Mouse (Mus musculus) right cerebral cortex, adult 2 months (tissue): ENCODE measurements around the gene Slf2.

ENCODE experiments used
- DNase-seq, 2 experiments: peaks; one replicate each; pipeline ENCODE4 v3.0.0; 2021 to 2022; ENCODE audit warnings: low spot score in 2 of 2

Slf2 gene

DNA sequence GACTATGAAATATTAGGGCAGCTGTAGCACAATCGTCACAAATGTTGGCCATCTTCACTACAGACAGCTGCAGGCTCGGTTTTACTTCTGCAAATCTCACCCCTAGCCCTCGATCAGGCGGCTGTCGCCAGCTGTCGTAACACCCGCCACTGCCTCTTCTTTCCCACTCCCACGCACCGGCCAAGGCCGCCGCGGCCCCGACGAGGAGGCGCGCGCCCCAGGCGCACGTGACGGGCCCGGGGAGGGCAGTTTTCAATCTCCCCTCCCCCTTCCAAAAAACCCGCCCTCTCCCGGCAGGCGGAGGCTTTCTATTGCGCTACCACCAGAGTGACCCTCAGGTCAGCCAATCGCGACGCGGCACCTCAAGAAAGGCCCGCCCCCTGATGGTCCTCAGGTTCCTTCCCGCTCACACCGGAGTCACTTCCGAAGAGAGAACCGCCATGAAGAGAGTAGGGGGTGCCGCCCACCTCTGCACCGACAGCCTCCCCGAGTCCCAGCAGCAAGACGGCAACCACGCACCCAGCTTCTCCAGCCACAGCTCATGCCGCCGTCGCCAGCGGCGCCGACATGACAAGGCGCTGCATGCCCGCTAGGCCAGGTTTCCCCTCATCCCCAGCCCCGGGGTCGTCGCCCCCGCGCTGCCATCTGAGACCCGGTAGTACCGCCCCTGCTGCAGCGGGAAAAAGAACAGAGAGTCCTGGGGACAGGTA is at the start of gene Slf2:
Slf2 (plus strand) TSS at position 408 of the 710 bp plus-strand sequence.
- peak; percentile 100 for DNase-seq

DNA sequence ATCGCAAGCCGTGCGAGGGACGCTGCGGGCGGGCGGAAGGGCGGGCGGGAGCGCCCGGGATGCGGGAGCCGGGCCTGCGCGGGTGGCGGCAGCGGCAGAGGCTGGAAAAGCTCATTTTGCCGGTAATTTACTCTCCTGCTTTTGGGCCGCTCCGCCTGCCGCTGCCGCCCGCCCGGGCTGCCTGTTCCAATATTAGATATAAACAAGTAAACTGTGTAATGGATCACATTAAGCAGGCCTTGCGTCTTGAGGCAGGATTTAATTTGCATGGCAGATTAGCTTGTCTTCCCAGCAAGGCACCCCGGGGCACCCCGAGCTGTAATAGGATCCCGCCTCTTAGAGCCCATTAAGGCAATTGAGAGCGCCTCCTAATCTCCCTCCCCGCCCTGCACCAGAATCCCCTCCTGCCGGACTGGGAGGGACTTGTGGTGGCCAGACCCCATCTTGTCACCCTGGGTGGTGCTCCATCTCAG is 48.4 kb upstream of the Slf2 start:
- no peak for DNase-seq

DNA sequence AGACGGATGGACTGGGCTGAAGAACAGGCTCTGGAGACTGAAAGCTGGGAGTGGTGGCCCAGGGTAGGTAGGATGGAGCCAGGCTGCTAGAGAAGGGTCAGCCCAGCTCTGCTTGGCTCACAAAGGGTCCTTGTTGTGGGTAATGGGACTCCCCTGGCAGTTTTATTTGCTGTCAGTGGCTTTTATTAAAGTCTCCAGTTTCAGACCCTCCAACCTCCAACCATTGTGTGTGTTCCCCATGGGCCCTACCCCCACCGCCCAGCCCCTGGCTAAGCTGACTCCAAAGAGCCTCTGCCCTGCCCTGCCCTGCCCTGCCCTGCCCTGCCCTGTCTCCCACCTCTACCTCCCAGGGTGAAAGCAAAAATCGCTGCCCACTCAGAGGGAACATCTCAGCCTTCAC is 46.6 kb upstream of the Slf2 start:
- DNase-seq, result no peak

DNA sequence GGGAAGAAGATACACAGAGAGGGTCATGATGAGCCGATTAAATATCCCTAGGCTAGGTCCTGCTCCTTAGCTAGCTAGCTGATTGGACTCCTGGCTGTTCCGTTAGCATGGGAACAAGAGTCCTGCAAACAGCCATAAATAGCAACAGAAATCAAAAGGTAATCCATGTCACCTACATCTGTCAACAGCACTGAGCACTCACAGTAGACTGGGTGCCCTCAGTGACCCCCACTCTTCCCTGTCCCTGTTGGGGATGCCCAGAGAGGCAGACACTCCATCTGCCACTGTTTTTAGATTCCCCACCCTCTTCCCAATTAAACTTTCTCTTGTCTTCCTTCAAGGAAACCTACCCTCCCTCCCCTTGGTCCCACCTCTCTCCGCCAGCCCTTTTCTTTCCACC is 44.5 kb upstream of the Slf2 start:
- no peak for DNase-seq

DNA sequence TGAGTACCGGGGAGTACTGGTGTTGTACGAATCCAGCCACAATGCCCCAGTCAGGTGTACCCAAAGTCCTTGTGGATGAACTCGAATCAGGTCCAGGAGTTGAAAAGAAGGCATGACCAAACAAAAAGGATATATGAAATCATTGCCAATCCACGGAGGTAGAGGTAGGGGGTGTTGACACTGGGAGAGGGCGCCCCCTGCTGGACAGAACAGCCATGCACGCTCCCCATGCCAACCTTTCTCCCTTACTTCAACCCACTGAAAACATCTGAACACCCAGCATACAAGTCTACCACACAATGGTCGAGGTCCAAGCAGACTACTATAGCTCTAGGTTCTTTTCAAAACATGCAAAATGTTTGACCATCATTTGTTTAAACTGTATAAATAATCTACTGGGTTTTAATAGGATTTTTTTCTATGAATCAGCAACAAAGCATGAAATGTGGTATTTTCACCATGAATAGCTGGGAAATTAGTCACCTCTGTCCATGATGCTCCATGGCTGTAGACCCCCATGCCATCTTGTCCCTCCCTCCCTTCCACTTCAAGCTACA is 43.2 kb upstream of the Slf2 start:
- DNase-seq, result peak; percentile 64 to 67

DNA sequence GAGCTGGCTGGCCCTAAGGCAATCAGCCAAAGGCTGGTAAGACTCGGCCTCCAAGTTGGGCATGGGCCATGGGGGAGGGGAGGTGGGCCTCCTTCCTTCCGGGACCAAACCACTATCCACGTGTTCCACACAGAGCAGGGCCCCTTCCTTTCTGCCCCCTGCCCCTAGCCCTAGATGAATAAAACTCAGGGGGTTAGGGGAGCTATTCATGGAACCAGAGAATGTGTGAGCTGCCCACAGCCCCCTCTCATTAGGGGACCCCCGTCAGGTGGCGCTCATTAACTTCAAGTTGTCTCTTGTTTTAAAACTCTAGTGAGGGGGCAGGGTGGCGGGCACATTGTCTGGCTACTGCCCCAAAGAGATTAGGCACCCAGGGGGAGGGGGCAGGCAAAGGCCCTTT is 41.4 kb upstream of the Slf2 start:
- DNase-seq, result no peak

DNA sequence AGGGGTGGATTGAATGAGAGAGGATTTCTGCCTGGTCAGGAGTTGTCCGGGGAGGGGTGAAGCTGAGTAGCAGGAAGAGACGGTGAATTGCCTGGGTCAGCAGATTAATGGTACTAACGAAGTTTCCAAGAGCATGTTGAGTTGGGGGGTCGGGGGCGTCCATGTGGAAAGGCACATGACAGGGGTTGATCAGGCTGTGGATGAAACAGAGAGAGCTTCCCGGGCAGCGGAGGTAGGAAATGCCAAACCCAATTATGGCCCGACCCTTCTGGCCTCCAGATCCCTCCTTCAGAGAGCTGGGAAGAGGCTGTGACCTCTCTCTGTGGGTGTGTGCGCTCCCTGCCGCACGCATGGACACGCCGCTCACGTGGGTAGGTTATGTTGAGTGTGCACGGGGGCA is 39.5 kb upstream of the Slf2 start:
- DNase-seq, result no peak

DNA sequence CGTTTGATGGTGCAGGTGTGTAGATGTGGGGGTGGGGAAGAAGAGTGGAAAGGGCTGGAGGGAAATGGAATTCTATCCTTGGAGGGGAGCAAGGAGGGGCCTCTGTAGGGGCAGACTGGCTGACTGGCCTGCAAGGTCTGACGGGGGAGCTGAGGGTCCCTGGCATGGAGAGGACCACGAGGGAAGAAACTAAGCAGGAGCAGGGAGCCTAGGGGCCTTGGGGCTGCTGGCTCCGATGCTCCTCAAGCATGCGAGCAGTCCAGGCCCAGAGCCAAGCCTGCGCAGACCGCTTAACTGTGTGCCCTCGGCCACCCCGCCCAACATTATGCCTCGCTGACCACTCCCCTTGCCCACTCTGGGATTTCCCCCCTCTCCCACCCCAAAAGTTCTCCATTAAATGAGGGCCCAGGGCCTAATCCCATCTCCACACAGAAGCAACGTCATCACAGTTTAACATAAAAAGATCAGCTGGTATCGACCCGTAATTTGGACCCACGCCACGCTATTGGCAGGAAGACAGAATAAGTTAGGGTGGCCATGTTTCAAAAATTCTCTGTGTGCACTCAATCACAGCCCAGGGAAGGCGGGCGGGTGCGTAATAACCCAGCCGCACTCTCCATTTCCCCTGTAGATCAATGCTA is 37.6 kb upstream of the Slf2 start:
- no peak for DNase-seq

DNA sequence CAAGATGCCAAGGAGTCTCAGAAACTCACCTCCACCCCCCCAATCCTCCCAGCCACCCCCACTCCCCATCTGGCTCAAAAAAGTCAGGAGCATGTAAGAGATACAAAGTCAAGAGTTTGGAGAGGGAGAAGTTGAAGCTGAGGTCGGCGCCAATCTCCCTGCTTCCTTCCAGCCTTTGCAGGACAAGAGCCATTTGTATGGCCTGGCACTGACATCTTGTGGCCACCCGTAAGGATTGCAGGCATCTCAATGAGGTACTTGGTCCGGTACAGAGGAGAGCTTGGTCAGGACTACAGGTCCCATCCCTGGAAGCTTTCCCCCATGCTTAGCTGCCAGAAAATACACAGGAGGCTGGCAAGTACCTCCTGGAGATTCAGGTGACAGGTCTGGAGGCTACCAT is 35.7 kb upstream of the Slf2 start:
- DNase-seq, result peak; percentile 57 to 71

DNA sequence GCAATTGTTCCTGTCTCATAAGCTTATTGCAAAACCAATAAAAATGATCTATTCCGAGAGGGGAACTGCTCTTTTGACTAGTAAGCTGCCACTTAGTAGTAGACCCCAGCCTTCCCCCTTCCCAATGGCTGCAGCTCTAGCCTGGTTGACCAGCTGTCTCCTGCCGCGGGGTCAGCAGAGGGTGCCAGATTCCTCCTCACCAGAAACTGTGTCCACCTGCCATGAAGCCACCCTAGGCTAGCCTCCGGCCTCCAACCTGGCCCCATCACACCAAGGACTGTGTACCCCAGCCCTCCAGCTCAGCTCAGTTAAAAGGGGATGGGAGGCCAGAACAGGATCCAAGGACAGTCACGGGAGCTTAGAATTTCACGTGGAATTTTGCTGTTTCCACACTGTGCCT is 34.5 kb upstream of the Slf2 start:
- DNase-seq, result no peak

DNA sequence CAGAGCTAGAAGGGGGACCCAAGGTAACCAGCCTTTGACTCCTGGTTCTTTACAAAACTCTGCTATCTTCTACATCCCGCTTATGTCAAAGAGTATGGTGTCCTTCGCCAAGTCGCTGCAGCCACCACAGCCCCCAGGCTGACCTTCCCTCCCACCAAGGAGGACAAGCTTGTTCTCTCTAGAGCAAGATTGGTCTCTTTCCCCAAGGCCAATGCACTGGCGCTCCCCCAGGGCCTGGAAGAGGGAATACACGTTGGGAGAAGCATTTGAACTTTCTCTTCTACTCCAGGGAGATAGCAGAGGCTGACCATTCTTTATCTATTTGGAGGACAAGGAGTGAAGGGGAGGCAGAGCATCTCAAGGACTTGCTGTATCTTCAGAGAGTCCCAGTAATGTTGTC is 33.4 kb upstream of the Slf2 start:
- DNase-seq, result no peak

DNA sequence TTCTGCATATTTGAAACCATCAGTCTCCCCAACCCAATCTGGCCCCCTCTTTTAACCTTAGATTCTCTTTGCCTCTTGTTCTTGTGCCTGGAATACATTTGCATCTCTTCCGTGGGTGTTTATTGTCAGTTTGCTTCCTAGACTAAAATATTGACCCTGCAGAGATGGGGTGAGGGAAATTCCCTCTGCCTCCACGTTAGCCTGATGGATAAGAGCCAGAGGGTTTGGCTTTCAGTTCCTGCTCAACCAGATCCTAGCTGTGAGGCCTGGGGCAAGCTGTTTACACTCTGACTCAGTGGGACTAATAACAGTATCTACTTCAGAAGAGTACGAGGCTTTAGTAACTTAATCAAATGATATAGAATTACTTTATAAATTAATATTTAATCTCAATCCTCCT is 32.3 kb upstream of the Slf2 start:
- DNase-seq, result no peak

DNA sequence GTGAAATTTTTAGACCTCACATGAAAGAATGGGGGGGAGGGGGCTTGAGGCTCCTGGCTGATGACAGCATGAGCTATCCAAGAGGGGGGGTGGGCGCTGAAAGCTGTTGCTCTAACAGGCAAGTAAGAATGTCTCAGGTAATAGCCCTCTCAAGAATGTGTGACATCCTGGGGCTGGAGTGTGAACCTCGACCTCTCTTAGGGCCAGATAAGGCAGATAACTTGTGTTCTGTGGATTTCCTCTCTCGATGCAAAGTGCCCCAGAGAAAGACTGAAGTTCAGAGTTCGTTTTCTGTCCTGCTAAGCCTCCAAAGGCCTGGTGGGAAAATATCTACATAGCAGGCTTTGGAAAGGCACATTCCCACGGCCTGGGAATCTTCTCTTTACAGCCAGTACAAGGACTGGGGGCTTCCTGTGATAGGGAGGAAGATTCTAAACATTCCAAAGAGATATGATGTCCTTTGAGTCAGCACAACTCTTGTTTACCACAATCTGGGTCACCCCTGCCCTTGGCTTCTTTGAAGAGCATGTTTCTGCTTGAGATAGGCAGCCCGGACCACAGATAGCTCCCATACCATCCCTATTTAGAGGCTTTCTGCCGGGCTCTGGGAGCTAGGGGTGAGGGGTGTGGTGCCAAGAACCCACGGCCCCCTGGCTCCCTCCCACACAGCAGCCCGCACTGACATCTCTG is 31.7 kb upstream of the Slf2 start:
- no peak for DNase-seq

DNA sequence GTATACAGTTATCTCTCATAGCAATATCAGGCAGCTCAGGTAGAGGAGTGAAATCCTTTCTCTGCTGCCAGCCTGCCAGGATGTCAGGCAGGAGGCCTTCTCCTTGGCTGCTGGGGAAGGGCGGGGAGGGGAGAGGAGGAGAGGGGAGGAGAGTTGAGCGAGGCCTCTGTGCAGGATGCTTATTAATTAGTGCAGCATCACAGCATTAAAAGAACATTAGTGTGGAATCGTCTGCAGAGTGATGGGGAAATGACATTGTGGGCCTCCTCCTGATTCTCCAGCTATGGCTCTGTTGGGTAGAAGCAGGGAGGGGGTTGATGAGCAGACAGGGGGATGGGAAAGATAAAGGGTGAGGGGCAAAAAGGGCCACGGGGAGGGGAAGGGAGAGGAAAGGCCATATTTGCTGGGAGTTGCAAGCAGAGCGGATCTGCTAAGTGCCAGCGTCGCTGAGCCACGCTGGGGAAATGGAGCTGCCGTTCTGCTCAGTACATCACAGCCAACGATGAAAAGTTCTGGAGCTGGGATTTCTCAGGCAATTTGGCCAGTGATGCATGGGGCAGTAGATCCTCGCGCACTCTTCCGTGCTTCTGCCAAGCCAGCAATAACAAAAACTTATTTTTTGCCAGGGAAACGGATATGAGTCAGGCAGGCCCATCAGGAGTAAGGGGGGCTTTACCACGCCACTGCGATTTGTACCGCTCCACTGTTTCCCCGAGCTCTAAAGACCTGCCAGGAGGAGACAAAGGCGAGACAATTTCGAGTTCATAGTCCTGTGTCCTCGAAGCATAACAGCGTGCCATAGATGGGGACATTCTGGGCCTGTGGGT is 30.8 kb upstream of the Slf2 start:
- DNase-seq, result no peak

DNA sequence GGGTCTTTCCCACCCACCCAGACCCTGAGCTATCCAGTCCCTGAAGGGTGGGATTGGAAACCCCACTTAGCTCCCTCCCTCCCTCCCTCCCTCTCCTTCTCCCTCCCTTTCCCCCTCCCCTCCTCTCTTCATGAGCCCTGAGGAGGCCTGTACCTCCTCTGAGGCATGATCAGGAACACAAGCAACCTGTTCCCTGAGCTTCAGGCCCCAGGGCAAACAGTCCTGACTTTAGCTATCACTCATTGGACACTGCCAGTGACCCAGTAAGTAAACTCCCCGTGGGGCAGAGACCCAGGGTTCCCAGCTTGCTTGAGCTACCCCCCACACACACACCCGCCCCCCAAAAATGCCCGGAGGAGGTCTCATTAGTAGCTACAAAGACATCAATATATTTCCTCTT is 29.9 kb upstream of the Slf2 start:
- DNase-seq, result no peak

DNA sequence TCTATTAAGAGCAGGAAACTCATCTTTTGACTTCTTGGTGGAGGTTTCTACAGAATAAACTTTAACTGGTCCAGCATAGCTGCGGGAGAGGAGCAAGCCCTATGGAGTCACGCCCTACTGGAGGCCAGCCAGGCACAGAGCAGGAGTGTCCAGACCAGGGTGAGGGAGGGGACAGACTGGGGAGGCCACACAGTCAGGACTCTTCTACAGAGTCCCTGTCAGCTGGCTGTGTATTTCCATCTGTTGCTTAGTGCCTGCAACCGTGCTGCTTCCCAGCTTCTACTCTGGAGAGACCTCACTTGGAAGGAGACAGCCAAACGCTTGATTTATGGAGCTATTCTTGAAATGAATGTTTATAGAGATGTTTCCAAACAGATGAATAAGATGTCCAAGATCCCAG is 28.6 kb upstream of the Slf2 start:
- DNase-seq, result no peak

DNA sequence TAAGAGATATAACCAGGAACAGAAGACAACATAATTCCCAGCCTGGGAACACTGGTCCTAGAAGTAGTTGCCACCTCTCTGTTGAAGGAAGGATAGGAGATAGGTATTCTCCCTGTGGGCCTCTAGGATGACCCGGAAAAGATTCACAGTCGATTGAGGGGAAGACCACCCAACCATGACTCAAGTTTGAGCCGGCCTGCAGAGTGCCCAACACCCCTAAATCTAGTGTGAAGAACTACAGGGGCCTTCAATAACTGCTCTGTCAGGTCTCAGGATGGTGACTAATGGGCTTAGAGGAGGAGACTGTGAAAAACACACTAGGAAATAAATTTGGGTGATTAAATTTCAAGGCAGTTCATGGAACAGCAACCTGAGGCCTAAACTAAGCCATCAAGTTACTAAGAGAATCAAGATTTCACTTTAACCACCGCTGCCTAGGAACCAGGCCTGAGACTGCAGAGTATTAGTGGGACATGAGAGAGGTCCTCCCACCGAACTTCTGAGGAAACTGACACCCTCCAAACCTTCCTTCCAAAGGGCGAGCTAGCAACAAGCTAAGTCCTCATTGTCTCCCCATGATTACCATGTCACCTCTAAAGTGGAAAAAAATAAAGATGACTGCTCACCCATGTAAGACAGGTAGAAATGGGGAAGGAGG is 27.5 kb upstream of the Slf2 start:
- DNase-seq, result no peak

DNA sequence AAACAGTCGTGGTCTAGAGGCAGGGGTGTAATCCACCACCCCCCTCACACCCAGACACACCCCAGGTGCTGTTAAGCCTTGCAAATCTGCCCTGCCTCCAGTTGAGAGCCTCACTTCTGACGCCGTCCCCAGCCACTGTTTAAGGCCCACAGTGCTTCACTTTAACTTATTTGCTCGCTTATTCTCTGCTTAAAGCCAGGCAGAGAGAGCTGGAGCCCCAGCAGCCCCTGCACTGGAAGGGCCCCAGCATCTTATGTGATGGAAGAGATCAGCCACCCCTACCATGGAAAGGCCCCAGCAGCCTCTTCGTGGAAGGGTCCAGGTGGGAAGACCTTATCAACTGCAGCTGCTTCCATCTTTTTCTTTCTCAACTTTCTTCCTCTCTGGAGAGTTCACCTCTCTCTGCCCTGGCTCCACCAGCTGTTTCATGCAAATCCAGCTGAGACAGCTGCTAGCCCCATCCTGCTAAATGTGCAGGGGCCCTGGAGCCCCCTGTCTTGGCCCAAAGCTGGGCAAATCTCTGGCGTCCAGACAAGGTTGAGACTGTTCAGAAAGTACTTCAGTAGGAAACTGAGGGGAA is 26.7 kb upstream of the Slf2 start:
- DNase-seq, result no peak

DNA sequence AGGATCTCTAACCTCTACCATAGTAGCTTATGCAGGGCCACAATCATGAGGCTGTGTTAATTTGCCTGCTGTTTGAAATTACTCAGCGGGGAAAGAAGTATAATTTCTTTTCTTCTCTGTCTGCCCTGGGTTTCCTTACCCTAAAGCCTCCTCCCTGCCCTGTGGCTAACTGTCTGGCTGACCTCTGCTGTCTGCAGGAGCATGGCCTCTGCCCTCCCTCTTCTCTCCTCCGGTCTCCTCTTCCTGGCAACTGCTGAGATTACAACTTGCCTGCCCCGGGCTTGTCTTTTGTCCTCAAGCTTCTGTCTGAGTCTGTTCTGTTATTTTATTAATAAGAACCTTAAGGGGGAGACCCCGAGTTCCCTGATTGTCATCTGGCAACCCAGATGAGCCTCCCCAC is 25.6 kb upstream of the Slf2 start:
- DNase-seq, result no peak

DNA sequence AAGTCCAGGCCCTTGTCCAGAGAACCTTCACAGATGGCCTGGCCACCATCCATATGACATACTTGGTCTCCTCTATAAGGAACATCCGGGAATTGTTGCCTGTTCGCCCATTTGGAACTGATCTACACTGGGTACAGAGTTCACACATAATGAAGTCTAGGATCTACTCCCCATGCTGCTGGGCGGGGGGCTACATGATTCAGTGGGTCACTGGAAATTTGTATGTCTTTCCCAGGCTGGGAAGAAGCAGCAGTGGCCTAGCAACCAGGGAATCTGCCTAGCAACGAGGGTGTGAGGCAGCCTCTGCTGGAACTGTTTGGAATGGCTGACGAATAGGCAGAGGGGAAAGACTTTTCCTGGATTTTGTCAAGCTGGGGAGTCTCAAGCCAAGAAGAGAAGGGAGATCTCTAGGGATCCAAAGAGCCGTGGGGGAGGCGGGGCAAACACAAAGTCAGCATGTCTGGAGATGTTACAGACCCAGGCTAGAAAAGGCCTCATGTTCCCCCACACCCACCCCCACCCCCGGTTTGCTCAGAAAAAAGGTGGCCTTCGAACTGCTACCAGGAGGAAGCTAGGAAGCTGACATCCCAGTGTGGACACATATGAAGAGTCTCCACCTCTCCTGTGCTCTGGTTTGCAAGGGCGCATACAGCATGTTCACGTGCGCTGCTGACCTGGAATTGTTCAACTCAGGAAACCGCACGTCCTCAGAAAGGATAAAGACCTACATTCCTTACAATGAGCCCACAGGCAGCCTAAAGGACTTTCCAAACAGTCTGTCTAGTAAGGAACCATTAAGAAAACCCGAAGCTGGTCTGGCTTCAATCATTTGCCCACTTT is 22.9 kb upstream of the Slf2 start:
- peak; percentile 39 to 44 for DNase-seq
